Mouse (Mus musculus) liver, postnatal 0 days (tissue): Measurements from ENCODE around the gene Itpr1. TPM values are rescaled to one million over a fixed set of nuclear protein-coding genes. Genes with fewer than 3 reads are reported as not detected.

Experiments used
- ATAC-seq: fragments of 200-750 bp; cut with Nextera tagmentation; 2 replicates; pipeline ENCODE4 v1.8.0; 2017; ENCODE audit warnings: mild to moderate bottlenecking, moderate library complexity
- DNase-seq: peaks from one replicate; pipeline ENCODE4 v3.0.0-alpha.2; 2016
- H3K27ac ChIP-seq: fragments of 300-500 bp; sonication (generic); 2 replicates; pipeline ENCODE4 v1.5.1; 2014; ENCODE audit warnings: antibody characterized with exemption, moderate library complexity, mild to moderate bottlenecking, low read depth
- H3K27me3 ChIP-seq: fragments of 300-500 bp; sonication (generic); 2 replicates; pipeline ENCODE4 v1.6.1; 2014; ENCODE audit warnings: low read length, control low read depth, mixed read lengths; ENCODE audit not compliant: insufficient read depth
- H3K36me3 ChIP-seq: fragments of 300-500 bp; sonication (generic); replicated peaks from 2 replicates; pipeline ENCODE4 v1.6.1; 2014; ENCODE audit warnings: mild to moderate bottlenecking, control low read depth, low read length, moderate library complexity, mixed read lengths; ENCODE audit not compliant: insufficient read depth
- H3K4me1 ChIP-seq: fragments of 300-500 bp; sonication (generic); 2 replicates; pipeline ENCODE4 v1.6.1; 2014; ENCODE audit warnings: antibody characterized with exemption, mild to moderate bottlenecking, control low read depth; ENCODE audit not compliant: insufficient read depth
- H3K4me2 ChIP-seq: fragments of 300-500 bp; sonication (generic); 2 replicates; pipeline ENCODE4 v1.6.1; 2014; ENCODE audit warnings: low read depth, mild to moderate bottlenecking, low read length, moderate library complexity, mixed read lengths
- H3K4me3 ChIP-seq: fragments of 300-500 bp; sonication (generic); 2 replicates; pipeline ENCODE4 v1.5.1; 2014; ENCODE audit warnings: low read depth, low read length
- H3K9ac ChIP-seq: fragments of 300-500 bp; sonication (generic); replicated peaks from 2 replicates; pipeline ENCODE4 v1.6.1; 2014; ENCODE audit warnings: mild to moderate bottlenecking, moderate library complexity
- H3K9me3 ChIP-seq: fragments of 300-500 bp; sonication (generic); 2 replicates; pipeline ENCODE4 v1.6.1; 2016; ENCODE audit warnings: mild to moderate bottlenecking, control low read depth, low read length, mixed read lengths
- CTCF ChIP-seq: sonication (generic); IDR thresholded peaks from 2 replicates; pipeline ENCODE4 v1.5.1; 2016; ENCODE audit warnings: antibody characterized with exemption, low read depth
- EP300 ChIP-seq: IDR thresholded peaks from 2 replicates; pipeline ENCODE4 v1.6.1; 2016; ENCODE audit warnings: antibody characterized with exemption, low read depth, mild to moderate bottlenecking
- WGBS: fragments of 180-500 bp; shearing (Covaris S2); extraction: QIAGEN DNeasy Blood & Tissue Kit; methylation state at CpG from one replicate; pipeline ENCODE4 v1.1.7; 2014; ENCODE audit not compliant: insufficient replicate concordance; 5-methylcytosine and 5-hydroxymethylcytosine counted together
- polyA plus RNA-seq: library from polyadenylated mRNA; unstranded; fragments of >200 nt; fragmentation: Nextera tagmentation; extraction: Ambion mirVana; gene quantifications from 2 replicates; pipeline ENCODE4 v1.2.1, GENCODE M21; 2015

Gene Itpr1
- polyA plus RNA-seq, 1 experiment from 2014 or later = 2.9 TPM

DNA sequence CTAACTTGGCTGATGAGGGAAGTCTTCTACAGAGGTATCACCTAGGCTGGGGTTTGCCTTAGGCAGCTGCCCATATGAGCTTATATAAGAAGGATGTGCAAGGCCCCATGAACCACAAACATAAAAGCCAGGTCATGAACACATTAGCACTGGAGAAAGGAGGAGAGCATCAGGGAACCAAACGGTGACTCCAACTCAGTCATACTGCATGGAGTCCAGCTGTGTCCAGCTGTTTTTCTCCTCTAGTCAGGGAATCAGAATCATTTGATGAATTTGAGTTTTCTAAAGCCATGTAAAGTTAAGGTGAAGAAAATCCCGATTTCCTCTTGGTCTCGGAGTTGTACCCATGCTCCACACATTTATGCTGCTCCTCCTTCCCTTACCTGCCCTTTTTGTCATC lies 69.7 kb downstream of the Itpr1 start:
- Histone ChIP-seq H3K27me3 (no peaks in the 10 kb centered on the region), H3K9ac (no peak overlapping the region), H3K27ac (no peak overlapping the region), H3K36me3 (no peaks in the 10 kb centered on the region), H3K4me2 (no peak overlapping the region), H3K4me3 (no peak overlapping the region), H3K9me3 (no peaks in the 10 kb centered on the region), H3K4me1 (peaks cover 11% of the 10 kb centered on the region; the same call in 1 of the 2 replicates)
- ATAC-seq (no peak), DNase-seq (no peak)
- WGBS = 84% methylated on average over 3 of the region's 3 CpGs
- no peak for TF ChIP-seq EP300
- no peak for TF ChIP-seq CTCF

DNA sequence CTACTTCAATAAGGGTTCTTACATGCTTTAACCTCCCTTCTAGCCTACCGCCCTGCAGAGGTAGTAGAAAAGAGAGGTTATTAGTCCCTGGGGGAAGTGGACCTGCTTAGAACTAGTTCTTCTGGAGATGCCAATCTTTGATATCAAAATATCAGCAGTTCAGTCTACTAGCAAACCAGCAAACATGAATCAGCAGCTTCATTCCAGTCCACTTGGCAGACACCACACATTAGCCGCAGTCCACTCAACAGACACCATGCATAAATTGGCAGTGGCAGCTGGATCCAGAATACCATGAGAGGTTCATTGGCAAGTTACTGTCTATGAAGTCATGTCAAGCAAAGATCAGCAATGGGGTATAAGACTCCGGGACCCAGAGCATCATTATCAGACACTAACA lies 71.8 kb downstream of the Itpr1 start:
- 90% methylated on average over 3 of the region's 3 CpGs for WGBS
- TF ChIP-seq EP300 (no peak), CTCF (no peak)

DNA sequence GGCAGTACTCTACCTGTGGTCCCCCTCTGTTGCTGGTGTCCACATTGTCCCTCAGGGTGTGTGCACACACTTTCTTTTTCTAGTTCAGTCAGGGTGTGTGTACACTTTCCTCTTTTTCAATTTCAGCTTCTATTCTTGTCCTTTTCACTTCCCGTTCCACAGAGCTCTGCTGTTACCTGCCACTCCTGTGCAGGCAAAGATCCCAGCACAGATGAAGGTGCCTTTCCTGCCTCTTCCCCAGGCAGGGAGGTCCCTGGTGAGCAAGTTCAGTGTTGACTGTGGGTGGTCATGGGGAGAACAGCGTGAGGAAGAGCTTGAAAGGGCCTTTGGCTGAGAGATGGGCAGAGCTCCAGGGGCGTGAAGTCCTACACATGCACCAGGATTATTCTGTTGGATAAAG lies 76.1 kb downstream of the Itpr1 start:
- TF ChIP-seq CTCF (no peak), EP300 (no peak)
- no peak overlapping the region for H3K4me3 ChIP-seq

More for the DNA sequence above, 71.8 kb downstream of the Itpr1 start:
- DNase-seq = no peak
- Histone ChIP-seq H3K9ac (no peak overlapping the region), H3K36me3 (no peaks in the 10 kb centered on the region), H3K9me3 (no peaks in the 10 kb centered on the region), H3K4me1 (0 out of 2 replicates have a peak, but pooled peaks cover 5% of the 10 kb centered on the region), H3K4me3 (no peak overlapping the region), H3K4me2 (no peak overlapping the region), H3K27ac (no peak overlapping the region), H3K27me3 (no peaks in the 10 kb centered on the region)
- no peak for ATAC-seq

DNA sequence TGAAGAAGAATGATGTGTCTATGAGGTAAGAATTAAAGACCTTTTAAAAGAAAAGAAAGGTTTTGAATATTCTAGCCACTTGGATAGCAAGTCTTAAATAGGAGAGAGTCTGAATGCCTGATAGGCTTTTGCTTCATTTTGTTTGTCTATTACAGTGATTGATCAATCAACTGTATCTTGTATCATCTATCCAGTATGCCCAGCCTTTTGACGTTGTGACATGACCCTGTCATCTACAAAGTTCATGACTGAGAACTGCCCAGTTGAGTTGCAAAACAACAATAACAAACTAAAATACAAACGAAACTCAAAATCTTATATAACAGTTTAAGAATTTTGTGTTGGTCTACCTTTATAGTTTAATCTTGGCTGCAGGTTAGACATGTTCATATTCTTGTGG lies 78.1 kb downstream of the Itpr1 start:
- no peak overlapping the region for H3K27ac ChIP-seq
- no peak overlapping the region for H3K9ac ChIP-seq
- no peaks in the 10 kb centered on the region for H3K9me3 ChIP-seq
- no peak for DNase-seq
- 0 out of 2 replicates have a peak, but pooled peaks cover 2% of the 10 kb centered on the region for H3K4me1 ChIP-seq
- H3K4me3 ChIP-seq = no peak overlapping the region
- TF ChIP-seq CTCF (no peak), EP300 (no peak)
- no peaks in the 10 kb centered on the region for H3K27me3 ChIP-seq
- H3K36me3 ChIP-seq = no peaks in the 10 kb centered on the region
- 66% methylated on average over 2 of the region's 2 CpGs for WGBS
- no peak overlapping the region for H3K4me2 ChIP-seq
- no peak for ATAC-seq

More for the DNA sequence above, 76.1 kb downstream of the Itpr1 start:
- ATAC-seq = no peak
- DNase-seq = no peak
- Histone ChIP-seq H3K9me3 (no peaks in the 10 kb centered on the region), H3K36me3 (no peaks in the 10 kb centered on the region), H3K9ac (no peak overlapping the region), H3K27me3 (no peaks in the 10 kb centered on the region), H3K4me1 (0 out of 2 replicates have a peak, but pooled peaks cover 2% of the 10 kb centered on the region), H3K27ac (no peak overlapping the region), H3K4me2 (no peak overlapping the region)
- 53% methylated on average over 3 of the region's 3 CpGs for WGBS

DNA sequence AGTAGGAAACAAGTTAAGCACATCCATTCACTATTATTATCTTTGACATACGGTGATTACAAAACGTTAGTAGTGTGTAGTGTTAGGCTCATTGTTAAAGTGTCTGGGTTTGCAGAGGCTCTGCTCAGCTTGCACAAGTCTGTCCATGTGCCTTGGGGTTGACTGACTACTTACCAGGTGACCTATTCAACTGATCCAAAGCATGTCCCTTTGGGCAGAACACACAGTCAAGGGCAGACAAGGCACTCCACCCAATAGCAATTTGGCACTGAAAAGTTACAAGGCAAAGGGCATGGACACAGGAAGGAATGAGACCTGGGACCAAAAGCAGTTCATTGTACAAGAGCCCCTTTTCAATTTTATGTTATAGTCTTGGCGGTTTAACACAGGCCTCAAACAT lies 78.7 kb downstream of the Itpr1 start:
- Histone ChIP-seq H3K9ac (no peak overlapping the region), H3K4me2 (no peak overlapping the region), H3K27ac (no peak overlapping the region), H3K4me3 (no peak overlapping the region), H3K4me1 (0 out of 2 replicates have a peak, but pooled peaks cover 2% of the 10 kb centered on the region), H3K36me3 (no peaks in the 10 kb centered on the region), H3K27me3 (no peaks in the 10 kb centered on the region), H3K9me3 (no peaks in the 10 kb centered on the region)
- ATAC-seq = no peak
- TF ChIP-seq CTCF (no peak), EP300 (no peak)
- WGBS = 79% methylated on average over 3 of the region's 3 CpGs
- no peak for DNase-seq

DNA sequence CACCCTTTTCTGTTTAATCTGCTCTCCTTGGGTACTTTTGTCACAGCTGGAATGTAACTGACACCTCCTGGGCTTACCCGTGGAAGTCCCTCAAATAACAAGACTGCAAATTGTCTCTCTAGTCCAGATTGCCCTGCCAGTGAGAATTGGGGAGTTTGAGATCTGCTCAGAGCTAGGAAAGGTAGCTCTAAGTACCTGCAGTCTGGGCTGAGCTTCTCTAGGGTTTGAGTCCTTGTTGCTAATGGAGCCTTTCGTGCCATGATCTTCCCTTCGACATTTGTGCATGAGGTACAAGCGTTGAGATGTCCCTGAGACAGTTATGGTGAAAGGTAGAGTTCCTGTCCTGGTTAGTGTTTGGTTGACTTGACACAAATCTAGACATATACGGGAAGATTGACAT lies 89.0 kb downstream of the Itpr1 start:
- no peak for ATAC-seq
- Histone ChIP-seq H3K36me3 (no peaks in the 10 kb centered on the region), H3K4me2 (no peak overlapping the region), H3K9me3 (no peaks in the 10 kb centered on the region), H3K4me1 (peaks cover 11% of the 10 kb centered on the region), H3K27ac (no peak overlapping the region), H3K9ac (no peak overlapping the region), H3K4me3 (no peak overlapping the region), H3K27me3 (no peaks in the 10 kb centered on the region)
- 83% methylated on average over 5 of the region's 5 CpGs for WGBS
- DNase-seq = no peak
- TF ChIP-seq EP300 (no peak), CTCF (no peak)
